Mouse (Mus musculus) ovary, postnatal 10 days (tissue): ENCODE data around the gene Vmn1r122.
"Not testable (repeated sequence)": the region's sequence is repeated elsewhere in the genome, so short reads cannot be mapped to it uniquely, and the experiment has no call there.

ENCODE experiments used
- DNase-seq: peaks from one replicate; pipeline ENCODE4 v3.0.0; 2022; ENCODE audit warnings: low spot score

Gene Vmn1r122

DNA sequence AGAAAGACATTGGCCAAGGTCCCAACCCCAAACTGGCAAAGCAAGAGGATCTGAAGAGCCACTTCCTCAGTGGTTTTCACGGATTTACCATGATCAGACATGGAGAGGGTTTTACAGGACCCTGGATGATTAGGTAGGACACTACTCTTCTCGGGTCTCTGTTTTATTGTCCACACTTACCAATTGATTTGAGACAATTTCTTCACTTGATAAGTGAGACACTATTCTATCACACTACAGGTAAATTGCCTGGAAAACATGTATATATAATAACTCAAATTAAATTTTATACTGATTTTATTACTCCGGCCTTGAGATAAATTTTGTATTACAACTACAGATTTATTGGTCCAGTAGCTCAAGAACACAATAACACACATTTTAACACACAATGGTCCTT lies at the start of gene Vmn1r122:
Gene Vmn1r122 (minus strand): TSS at position 101 of the 400 bp plus-strand sequence.
- DNase-seq: not testable (repeated sequence)

DNA sequence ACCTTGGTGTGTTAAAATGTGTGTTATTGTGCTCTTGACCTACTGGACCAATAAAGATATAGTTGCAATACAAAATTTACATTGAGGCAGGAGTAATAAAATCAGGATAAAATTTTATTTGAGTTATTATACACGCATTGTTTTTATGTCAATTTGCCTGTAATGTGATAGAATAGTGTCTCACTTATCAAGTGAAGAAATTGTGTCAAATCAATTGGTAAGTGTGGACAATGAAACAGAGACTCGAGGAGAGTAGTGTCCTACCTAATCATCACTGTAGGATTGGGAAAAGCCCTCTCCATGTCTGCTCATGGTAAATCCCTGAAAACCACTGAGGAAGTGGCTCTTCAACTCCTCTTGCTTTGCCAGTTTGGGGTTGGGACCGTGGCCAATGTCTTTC lies 28.0 kb upstream of the Vmn1r122 start, which contains the start of gene Vmn1r123:
Gene Vmn1r123 (plus strand): TSS at position 301 of the 400 bp plus-strand sequence.
- DNase-seq: not testable (repeated sequence)

DNA sequence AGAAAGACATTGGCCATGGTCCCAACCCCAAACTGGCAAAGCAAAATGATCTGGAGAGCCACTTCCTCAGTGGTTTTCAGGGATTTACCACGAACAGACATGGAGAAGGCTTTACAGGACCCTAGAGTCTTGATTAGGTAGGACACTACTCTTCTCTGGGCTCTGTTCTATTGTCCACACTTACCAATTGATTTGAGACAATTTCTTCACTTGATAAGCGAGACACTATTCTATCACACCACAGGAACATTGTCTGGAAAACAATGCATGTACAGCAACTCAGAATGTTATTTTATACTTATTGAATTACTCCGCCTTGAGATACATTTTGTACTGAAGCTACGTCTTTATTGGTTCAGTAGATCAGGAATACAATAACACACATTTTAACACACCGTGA lies 35.5 kb downstream of the Vmn1r122 start, which contains the start of gene Vmn1r121:
Gene Vmn1r121 (minus strand): TSS at position 101 of the 400 bp plus-strand sequence.
- not testable (repeated sequence) for DNase-seq
